Mouse (Mus musculus) heart, embryonic 11.5 days (tissue): ENCODE measurements around the gene Cenpb. TPM values are rescaled to one million over a fixed set of nuclear protein-coding genes. Genes with fewer than 3 reads are reported as not detected.
"Not testable (repeated sequence)": the region's sequence is repeated elsewhere in the genome, so short reads cannot be mapped to it uniquely, and the experiment has no call there.

ENCODE experiments used
- ATAC-seq: fragments of 200-750 bp; cut with Nextera tagmentation; replicated peaks from 2 replicates; pipeline ENCODE4 v1.8.0; 2017; ENCODE audit warnings: moderate library complexity; ENCODE audit not compliant: insufficient number of reproducible peaks, low FRiP score, low TSS enrichment
- H3K27ac ChIP-seq: fragments of 300-500 bp; sonication (generic); 2 replicates; pipeline ENCODE4 v1.5.1; 2014; ENCODE audit warnings: mild to moderate bottlenecking, low read depth, low read length
- H3K27me3 ChIP-seq: fragments of 300-500 bp; sonication (generic); 2 replicates; pipeline ENCODE4 v1.6.1; 2014; ENCODE audit warnings: mild to moderate bottlenecking, low read length, mixed read lengths; ENCODE audit not compliant: control insufficient read depth, insufficient read depth
- H3K36me3 ChIP-seq: fragments of 300-500 bp; sonication (generic); 2 replicates; pipeline ENCODE4 v1.6.1; 2014; ENCODE audit warnings: mild to moderate bottlenecking, low read length, moderate library complexity, mixed read lengths; ENCODE audit not compliant: control insufficient read depth, insufficient read depth
- H3K4me1 ChIP-seq: fragments of 300-500 bp; sonication (generic); 2 replicates; pipeline ENCODE4 v1.6.1; 2014; ENCODE audit warnings: low read length; ENCODE audit not compliant: control insufficient read depth, insufficient read depth
- H3K4me2 ChIP-seq: fragments of 300-500 bp; sonication (generic); 2 replicates; pipeline ENCODE4 v1.6.1; 2014; ENCODE audit warnings: mild to moderate bottlenecking, moderate library complexity
- H3K4me3 ChIP-seq: fragments of 300-500 bp; sonication (generic); 2 replicates; pipeline ENCODE4 v1.5.1; 2014; ENCODE audit warnings: low read depth, low read length
- H3K9ac ChIP-seq: fragments of 300-500 bp; sonication (generic); 2 replicates; pipeline ENCODE4 v1.6.1; 2014; ENCODE audit warnings: mild to moderate bottlenecking, low read depth, low read length, moderate library complexity
- H3K9me3 ChIP-seq: fragments of 300-500 bp; sonication (generic); replicated peaks from 2 replicates; pipeline ENCODE4 v1.6.1; 2016; ENCODE audit warnings: low read length; ENCODE audit not compliant: control insufficient read depth
- WGBS: fragments of 180-500 bp; shearing (Covaris S2); extraction: QIAGEN DNeasy Blood & Tissue Kit; methylation state at CpG from one replicate; pipeline ENCODE4 v1.1.7; 2014; ENCODE audit not compliant: insufficient replicate concordance; 5-methylcytosine and 5-hydroxymethylcytosine counted together
- polyA plus RNA-seq: library from polyadenylated mRNA; unstranded; fragments of >200 nt; fragmentation: Nextera tagmentation; extraction: Ambion mirVana; gene quantifications from 2 replicates; pipeline ENCODE4 v1.2.1, GENCODE M21; 2014

The Cenpb gene
- polyA plus RNA-seq: 4.1 and 4.6 TPM in 2 replicates

DNA sequence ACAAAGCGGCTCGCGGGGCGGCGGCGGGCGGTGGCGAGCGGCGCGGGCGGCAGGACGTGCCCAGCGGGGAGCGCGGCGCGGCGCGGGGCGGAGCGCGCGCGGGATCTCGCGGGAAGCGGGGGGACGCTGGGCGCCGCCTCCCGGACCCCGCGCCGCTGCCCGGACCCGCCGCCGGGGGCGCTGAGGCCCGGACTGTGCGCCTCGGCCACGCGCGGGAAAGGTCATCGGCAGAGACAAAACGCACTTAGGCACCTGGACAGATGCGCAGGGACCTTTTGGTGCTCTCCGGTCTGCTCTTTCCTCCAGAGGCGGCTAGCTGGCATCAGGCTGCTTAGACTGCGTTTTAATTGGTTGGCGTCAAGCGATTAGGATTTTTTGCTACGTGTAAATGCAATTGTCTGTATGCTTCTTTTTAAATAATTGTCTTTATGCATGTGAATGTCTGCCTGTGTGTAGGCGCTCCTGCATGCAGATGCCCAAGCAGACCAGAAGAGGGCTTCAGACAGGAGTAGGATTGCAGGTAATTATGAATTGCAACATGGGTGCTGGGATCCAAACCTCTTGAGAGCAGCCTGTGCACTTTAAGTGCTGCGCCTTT is at the start of gene Cenpb:
TSS of gene Cenpb (minus strand) at position 78 of the 598 bp plus-strand sequence.
- Histone ChIP-seq H3K4me3 (peak within 1 kb of the TSS; percentile 76), H3K4me2 (peak within 1 kb of the TSS; percentile 98), H3K9ac (peak within 1 kb of the TSS; percentile 92), H3K27me3 (no peaks in the 10 kb centered on the region), H3K27ac (peak within 1 kb of the TSS; percentile 81), H3K36me3 (peaks cover 2% of the 10 kb centered on the region; the same call in 1 of the 2 replicates), H3K9me3 (no peaks in the 10 kb centered on the region), H3K4me1 (peaks cover 22% of the 10 kb centered on the region)
- ATAC-seq: peak; percentile 82
- 3% methylated on average over 36 of the region's 57 CpGs for WGBS

DNA sequence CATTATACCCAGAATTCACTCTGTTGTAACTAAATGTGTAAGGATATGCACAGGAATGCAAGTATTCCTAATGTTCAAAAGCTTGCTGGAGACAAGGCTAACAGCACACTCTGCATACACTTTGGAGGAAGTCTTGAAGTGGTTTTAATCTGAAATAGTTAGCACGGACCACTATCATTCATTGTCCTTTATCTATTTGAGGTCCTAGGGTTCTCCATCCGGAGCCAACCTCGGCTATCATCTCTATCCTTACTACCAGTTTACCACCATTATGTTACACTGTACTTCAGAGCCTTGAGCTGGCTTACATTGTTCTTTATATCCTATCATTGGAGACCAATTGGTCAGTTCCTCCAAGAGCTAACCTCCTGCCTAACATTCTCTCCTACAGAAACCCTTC is 47.4 kb upstream of the Cenpb start:
- Histone ChIP-seq H3K36me3 (no peaks in the 10 kb centered on the region), H3K4me3 (no peak overlapping the region), H3K27me3 (no peaks in the 10 kb centered on the region), H3K9ac (no peak overlapping the region), H3K4me1 (peaks cover 8% of the 10 kb centered on the region; the same call in 1 of the 2 replicates), H3K27ac (no peak overlapping the region), H3K9me3 (no peaks in the 10 kb centered on the region), H3K4me2 (no peak overlapping the region)
- 70% methylated on average over 3 of the region's 3 CpGs for WGBS
- ATAC-seq: no peak

DNA sequence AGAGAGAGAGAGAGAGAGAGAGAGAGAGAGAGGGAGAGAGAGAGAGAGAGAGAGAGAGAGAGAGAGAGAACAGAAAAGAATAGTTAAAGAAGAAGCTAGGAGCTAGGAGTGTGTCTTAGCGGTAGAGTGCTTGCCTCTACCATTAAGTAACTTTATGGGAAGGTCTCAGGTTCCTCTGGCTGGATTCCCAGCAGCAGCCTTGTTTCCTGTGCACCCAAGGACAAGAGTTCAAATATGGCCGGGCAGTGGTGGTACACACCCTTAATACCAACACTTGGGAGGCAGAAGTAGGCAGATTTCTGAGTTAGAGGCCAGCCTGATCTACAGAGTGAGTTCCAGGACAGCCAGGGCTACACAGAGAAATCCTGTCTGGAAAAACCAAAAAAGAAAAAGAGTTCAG is 46.8 kb upstream of the Cenpb start:
- not testable (repeated sequence) for H3K27ac ChIP-seq, H3K36me3 ChIP-seq, H3K9me3 ChIP-seq, H3K4me3 ChIP-seq, H3K27me3 ChIP-seq, H3K9ac ChIP-seq, ATAC-seq, H3K4me2 ChIP-seq
- 72% methylated on average over 2 of the region's 2 CpGs for WGBS
- H3K4me1 ChIP-seq: 0 out of 2 replicates have a peak, but pooled peaks cover 12% of the 10 kb centered on the region

DNA sequence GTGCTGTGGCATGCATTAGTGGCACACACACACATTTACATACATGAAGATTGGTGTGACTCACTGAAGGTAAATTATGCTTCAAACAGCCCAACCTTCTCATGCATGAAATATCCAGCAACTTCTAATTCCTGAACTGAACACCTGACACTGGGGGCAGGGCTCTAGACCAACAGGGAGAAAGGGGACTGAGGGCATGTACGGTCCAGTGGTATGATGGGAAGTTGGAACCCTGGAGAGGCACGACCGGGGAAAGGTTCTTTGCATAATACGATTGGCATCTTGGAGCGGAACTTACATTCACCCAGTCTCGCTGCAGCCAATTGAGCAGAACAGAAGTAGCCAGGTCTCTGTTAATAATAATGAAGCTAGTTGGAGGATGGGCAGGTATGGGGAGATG is 45.3 kb upstream of the Cenpb start:
- 0 out of 2 replicates have a peak, but pooled peaks cover 12% of the 10 kb centered on the region for H3K4me1 ChIP-seq
- ATAC-seq: no peak
- no peaks in the 10 kb centered on the region for H3K9me3 ChIP-seq
- H3K4me3 ChIP-seq: no peak overlapping the region
- H3K36me3 ChIP-seq: no peaks in the 10 kb centered on the region
- no peak overlapping the region for H3K4me2 ChIP-seq
- no peak overlapping the region for H3K27ac ChIP-seq
- WGBS: 88% methylated on average over 6 of the region's 6 CpGs
- H3K9ac ChIP-seq: no peak overlapping the region
- H3K27me3 ChIP-seq: no peaks in the 10 kb centered on the region

DNA sequence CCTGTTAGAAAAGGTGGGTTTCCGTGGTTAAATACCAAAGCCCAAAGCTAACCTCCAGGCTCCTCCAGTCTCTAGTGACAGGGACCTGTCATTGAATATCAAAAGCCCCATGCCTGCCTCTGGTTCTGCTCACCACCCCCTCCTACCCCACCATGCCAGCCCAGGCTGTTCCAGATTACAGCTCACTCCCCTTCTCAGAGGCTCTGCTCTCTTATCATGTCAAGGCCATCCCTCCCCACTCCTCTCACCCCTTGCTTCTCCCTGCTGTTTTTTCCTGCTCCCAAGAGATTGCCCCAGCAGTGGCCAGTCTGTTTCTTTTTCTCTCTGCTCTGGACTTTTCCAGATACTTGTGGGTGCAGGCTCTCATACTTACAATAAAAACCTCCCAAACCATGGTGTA is 43.7 kb upstream of the Cenpb start:
- peak; percentile 86 for ATAC-seq
- H3K9ac ChIP-seq: no peak overlapping the region
- 0 out of 2 replicates have a peak, but pooled peaks cover 12% of the 10 kb centered on the region for H3K4me1 ChIP-seq
- peak overlapping the region; percentile 11; the same call in 1 of the 2 replicates for H3K4me2 ChIP-seq
- no peaks in the 10 kb centered on the region for H3K36me3 ChIP-seq
- no peaks in the 10 kb centered on the region for H3K9me3 ChIP-seq
- WGBS: 46% methylated on average over 1 of the region's 1 CpGs
- H3K27ac ChIP-seq: 0 out of 2 replicates have a peak overlapping the region, but pooled peaks have one; percentile 41
- no peaks in the 10 kb centered on the region for H3K27me3 ChIP-seq
- no peak overlapping the region for H3K4me3 ChIP-seq

DNA sequence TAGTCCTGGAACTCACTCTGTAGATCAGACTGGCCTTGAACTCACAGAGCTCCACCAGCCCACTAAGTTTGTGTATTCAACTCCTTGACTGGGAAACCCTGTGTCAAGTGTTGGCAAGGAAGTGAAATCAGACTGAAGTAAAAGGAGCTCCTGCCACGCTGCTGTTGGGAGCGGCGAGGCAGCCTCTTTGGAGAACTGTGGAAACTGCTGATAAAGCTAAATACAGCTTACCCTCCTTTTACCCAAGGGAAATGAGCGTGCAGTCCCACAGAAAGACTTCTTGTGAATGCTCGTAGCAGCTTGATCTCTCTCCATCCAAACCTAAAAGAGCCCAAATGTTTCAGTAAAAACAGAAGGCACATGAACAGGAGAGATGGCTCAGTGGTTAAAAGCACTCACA is 42.7 kb upstream of the Cenpb start:
- no peak for ATAC-seq
- Histone ChIP-seq H3K4me3 (no peak overlapping the region), H3K27ac (0 out of 2 replicates have a peak overlapping the region, but pooled peaks have one; percentile 41), H3K4me1 (0 out of 2 replicates have a peak, but pooled peaks cover 12% of the 10 kb centered on the region), H3K9me3 (no peaks in the 10 kb centered on the region), H3K27me3 (no peaks in the 10 kb centered on the region), H3K36me3 (no peaks in the 10 kb centered on the region), H3K9ac (no peak overlapping the region), H3K4me2 (no peak overlapping the region)
- 22% methylated on average over 5 of the region's 5 CpGs for WGBS

DNA sequence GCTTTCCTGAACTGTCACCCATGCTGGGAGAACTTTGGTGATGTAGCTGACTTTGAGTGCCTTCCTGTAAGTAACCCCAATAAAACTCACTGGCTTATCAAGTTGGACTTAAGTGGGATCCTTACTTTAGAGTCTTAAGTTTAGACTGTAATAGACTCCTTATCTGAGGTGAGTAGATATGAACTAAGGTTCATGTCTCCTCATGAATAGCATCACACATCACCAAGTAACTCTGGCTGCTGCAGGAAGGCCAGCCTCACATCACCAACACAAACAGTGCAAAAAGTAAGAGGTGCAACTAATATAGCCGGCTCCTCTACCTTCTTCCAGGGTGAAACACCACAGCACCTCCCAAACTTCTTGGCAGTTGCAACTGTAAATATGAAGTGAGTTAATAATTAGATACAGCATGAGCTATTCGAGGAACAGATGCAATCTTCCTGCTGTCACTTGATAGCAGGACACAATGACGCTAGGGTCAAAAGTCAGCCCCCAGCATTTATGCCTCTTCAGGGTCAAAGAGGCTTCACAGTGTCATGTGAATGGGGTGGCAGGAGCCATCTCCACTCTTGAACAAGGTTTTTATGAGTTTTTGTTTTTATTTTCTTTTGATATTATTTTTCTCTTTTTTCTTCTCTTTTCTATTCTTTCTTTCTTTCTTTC is 42.1 kb upstream of the Cenpb start:
- no peak overlapping the region for H3K9ac ChIP-seq
- no peak overlapping the region for H3K4me2 ChIP-seq
- WGBS: 65% methylated on average over 3 of the region's 3 CpGs
- ATAC-seq: no peak
- H3K4me1 ChIP-seq: 0 out of 2 replicates have a peak, but pooled peaks cover 12% of the 10 kb centered on the region
- H3K36me3 ChIP-seq: no peaks in the 10 kb centered on the region
- H3K27me3 ChIP-seq: no peaks in the 10 kb centered on the region
- no peak overlapping the region for H3K4me3 ChIP-seq
- H3K27ac ChIP-seq: no peak overlapping the region
- H3K9me3 ChIP-seq: no peaks in the 10 kb centered on the region

GRCm38 (mm10) chr2:131220030-131220429 is 40.2 kb upstream of the Cenpb start:
- Histone ChIP-seq H3K36me3 (no peaks in the 10 kb centered on the region), H3K4me1 (0 out of 2 replicates have a peak, but pooled peaks cover 12% of the 10 kb centered on the region), H3K27me3 (no peaks in the 10 kb centered on the region), H3K9me3 (no peaks in the 10 kb centered on the region), H3K9ac (no peak overlapping the region), H3K4me2 (no peak overlapping the region), H3K27ac (no peak overlapping the region), H3K4me3 (no peak overlapping the region)
- WGBS: 65% methylated on average over 4 of the region's 4 CpGs
- no peak for ATAC-seq
